Mouse (Mus musculus): ENCODE measurements at regions not wholly inside any gene's neighbourhood (a gene's known extent, or its start where the extent isn't known, plus 50 kb on each side); places are given as distances from the start of the nearest gene placed in this dataset.

GRCm38 (mm10) chr17:44419405-44419729 lies 231.0 kb downstream of the Clic5 start:
- no peak for DNase-seq (ENCODE audit: low spot score in 2 of 2)

- DNase-seq (ENCODE audit: low spot score in 2 of 2) = no peak
These were observed 232.0 kb downstream of the Clic5 start for GRCm38 (mm10) chr17:44420098-44421070.

- DNase-seq (ENCODE audit: low spot score in 2 of 2) = no peak
These were observed 233.8 kb downstream of the Clic5 start for GRCm38 (mm10) chr17:44422161-44422560.

- DNase-seq (ENCODE audit: low spot score in 2 of 2) = no peak
These were observed 234.5 kb downstream of the Clic5 start for GRCm38 (mm10) chr17:44422865-44423264.

- no peak for DNase-seq (ENCODE audit: low spot score in 2 of 2)
These were observed 235.1 kb downstream of the Clic5 start for GRCm38 (mm10) chr17:44423471-44423985.

GRCm38 (mm10) chr17:44432524-44433295 lies 244.3 kb downstream of the Clic5 start:
- DNase-seq (ENCODE audit: low spot score in 2 of 2) = peak; percentile 35 to 39

GRCm38 (mm10) chr17:44433296-44433653 lies 244.9 kb downstream of the Clic5 start:
- no peak for DNase-seq (ENCODE audit: low spot score in 2 of 2)

- DNase-seq (ENCODE audit: low spot score in 2 of 2) = no peak
These were observed 248.2 kb downstream of the Clic5 start for GRCm38 (mm10) chr17:44436536-44437043.

GRCm38 (mm10) chr17:44438526-44438925 lies 250.1 kb downstream of the Clic5 start:
- DNase-seq (ENCODE audit: low spot score in 2 of 2) = no peak

- DNase-seq (ENCODE audit: low spot score in 2 of 2) = no peak
These were observed 255.1 kb downstream of the Clic5 start for GRCm38 (mm10) chr17:44443460-44443859.

- DNase-seq (ENCODE audit: low spot score in 2 of 2) = no peak
These were observed 257.0 kb downstream of the Clic5 start for GRCm38 (mm10) chr17:44445361-44445760.
